Mouse (Mus musculus) neutrophil, adult 5-6 weeks (primary cell): ENCODE data around the gene Dgcr2. TPM values are rescaled to one million over a fixed set of nuclear protein-coding genes. Genes with fewer than 3 reads are reported as not detected.
A peak's percentile ranks its signal among the peaks of the same experiment; 100 is the strongest.

ENCODE experiments used
- ATAC-seq: fragments of 151-379, 151-347 bp; 2 replicates; pipeline ENCODE4 v1.8.0; 2017; ENCODE audit warnings: mild to moderate bottlenecking, moderate TSS enrichment; ENCODE audit not compliant: insufficient number of reproducible peaks, poor library complexity, low FRiP score, severe bottlenecking; ENCODE audit errors: extremely low read depth
- total RNA-seq: library from RNA; stranded (forward); fragments of 200-1000 nt; gene quantifications from 2 replicates; pipeline ENCODE4 v1.2.3, GENCODE M21; 2017

The Dgcr2 gene
- total RNA-seq, 1 experiment from 2014 or later: 40.7 TPM

DNA sequence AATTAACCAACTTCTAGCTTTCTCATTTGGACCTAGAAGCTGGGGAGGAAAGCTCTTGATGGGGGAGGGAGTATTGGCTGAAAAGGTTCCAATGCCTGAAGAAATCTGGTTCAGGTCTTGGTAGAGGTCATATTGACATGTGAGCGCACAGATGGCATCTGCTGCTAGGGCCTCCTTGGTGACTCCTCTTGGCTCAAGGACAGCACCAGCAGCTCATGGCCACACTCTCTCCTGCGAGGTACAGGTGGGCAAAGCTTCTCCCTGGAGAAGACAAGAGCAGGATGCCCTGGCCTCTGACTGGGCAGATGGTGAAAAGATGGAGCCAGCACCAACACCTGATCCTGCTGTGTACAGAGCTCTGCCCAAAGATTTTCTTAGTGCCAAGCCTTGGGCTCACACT is 71.9 kb downstream of the Dgcr2 start:
- no peak for ATAC-seq

DNA sequence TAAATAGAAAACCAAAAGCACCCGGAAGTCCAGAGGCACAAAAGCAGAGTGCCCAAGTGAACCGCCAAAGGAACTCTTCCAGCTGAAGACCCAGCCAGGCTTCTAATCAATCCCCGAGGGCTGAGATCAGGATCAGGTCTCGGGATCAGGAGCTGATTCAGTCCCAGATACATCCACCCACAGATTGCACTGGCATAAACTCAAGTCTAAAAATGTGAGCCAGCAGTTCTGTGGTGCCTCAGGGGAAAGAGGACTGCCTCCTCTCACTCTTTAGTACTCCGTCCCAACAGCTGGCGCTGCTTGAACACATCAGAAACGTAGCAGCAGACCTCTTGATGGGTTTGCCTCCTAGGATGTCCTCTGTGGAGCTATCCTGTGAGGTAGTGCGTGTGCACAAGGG is 81.8 kb downstream of the Dgcr2 start:
- no peak for ATAC-seq

GRCm38 (mm10) chr16:17815411-17816402 is 82.7 kb downstream of the Dgcr2 start:
- ATAC-seq: peak; percentile 57; the same call in 1 of the 2 replicates

DNA sequence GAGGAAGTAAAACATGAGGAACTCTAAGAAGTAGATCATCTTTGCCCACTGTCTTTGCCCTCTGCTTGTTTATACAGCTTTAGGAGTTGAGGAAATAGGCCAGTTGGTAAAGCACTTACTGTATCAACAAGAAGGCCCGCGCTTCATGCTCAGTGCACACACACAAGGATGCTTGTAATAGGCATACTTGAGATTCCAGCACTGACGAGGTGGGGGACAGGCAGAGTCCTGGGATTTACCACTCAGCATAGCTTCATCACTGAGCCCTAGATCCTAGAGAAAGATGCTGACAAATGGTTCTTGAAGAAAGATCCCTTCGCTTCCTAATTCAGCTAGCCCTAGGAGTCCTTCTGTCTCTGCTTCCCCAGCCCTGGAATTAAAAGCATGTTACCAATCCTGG is 85.2 kb downstream of the Dgcr2 start:
- ATAC-seq: no peak

DNA sequence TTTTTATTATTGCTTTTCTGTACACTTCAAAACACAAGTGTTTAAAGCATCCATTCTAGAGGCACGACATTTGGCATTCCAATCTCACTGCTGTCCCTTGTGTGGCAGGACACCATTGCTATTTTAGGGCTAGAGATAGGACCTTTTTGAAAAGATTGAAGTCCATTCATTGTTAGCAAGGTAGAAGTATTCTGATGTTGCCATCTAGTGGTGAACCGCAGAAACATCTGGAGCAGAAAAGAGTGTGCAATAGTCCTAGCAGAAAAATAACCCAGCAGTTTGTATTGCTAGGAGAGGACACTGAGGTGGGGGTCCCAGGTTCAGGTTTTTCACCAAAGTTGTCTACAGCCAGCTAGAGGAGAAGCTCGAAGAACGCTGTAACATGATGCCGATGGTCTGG is 86.2 kb downstream of the Dgcr2 start:
- ATAC-seq: no peak

DNA sequence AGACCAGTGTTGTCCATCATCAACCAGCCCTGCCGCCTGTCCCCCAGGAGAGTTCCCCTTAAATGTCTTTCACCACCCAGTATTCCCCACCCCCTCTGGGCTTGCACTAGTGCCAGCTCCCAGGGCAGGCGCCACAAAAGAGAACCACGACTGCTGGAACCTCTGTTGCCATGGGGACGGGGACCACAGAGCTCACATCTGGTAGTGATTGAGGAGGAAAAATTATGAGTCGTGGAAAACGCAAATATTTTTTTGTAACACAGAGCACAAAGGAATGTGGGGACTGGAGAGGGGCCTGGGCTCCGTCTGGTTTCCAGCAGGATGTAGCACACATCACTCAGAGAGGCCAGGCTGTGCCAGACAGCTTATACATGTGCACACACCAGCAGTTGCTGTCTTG is 88.7 kb downstream of the Dgcr2 start:
- no peak for ATAC-seq

DNA sequence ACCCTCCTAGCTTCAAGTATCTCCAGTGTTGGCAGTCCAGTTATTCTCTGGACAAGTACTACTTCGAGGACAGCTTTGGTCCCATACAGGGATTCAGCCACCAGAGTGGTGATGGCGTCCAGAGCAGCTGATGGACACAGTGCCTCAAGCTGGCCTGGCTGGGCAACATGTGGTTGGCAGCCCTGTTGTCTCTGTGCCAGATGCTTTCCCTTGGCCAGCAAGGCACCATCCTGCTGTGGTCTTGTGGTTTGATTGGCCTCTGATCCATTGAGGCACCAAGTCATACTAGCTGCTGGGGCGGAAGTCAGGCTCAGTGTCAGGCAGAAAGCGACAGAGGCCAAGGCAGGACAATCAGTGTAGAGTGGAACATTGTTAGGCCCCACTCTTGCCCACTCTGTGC is 89.2 kb downstream of the Dgcr2 start:
- no peak for ATAC-seq

DNA sequence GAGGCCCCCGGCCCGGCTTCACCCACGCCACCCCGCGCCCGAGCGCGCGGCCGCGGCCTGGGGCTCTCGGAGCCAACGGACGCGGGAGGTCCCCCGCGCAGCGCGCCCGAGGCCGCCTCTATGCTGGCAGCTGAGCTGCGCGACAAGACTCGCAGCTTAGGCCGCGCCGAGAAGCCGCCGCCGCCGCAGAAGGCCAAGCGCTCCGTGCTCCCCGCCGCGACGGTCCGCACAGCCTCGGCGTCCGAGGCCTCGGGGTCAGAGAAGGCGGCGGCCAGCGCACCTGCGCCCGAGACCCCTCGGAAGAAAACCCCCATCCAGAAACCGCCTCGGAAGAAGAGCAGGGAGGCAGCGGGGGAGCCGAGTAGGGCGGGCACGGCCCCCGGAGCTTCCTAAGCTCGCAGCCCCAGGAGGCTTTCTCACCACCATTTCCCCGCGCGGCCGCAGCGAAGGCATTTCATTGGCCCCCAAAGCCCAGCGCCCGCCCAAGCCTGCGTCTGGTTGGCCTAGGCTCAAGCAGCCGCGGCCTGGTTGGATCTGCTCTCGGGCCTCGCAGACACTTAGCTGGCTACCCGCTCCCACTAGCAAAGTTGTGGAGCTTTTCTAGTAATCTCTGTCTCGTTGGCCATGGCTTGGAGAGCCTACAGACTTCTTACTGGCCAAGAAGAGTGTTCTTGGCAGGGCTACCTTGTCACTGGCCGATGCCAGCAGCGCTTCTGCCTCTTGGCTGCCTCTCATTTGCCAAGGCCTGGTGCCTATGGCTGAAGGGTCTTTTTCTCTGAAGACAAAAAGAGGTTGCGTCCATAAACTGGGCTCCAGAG is 91.0 kb downstream of the Dgcr2 start:
- ATAC-seq: peak; percentile 70

DNA sequence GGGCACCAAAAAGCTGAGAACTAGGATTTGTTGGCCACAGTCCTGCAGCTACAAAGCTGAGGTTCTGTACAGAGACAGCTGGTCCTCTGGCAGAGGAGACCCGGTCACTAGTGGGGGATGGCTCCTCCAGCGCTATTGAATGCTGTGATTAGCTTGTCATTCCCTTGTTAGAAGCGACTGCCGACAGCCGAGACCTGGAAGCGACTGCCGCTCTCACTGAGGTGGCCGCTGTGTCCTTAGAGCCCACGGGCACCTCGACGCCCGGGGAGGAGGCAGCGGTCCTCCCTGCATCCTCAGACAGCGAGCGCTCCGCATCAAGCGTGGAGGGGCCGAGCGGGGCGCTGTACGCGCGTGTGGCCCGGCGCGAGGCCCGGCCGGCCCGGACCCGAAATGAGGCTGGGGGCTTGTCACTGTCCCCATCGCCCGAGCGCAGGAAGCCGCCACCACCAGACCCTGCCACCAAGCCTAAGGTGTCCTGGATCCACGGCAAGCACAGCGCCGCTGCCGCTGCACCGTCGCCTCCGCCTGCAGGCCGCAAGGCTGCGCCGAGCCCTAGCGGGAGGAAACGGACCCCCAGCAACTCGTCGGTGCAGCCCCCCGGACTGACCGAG is 91.7 kb downstream of the Dgcr2 start:
- no peak for ATAC-seq

DNA sequence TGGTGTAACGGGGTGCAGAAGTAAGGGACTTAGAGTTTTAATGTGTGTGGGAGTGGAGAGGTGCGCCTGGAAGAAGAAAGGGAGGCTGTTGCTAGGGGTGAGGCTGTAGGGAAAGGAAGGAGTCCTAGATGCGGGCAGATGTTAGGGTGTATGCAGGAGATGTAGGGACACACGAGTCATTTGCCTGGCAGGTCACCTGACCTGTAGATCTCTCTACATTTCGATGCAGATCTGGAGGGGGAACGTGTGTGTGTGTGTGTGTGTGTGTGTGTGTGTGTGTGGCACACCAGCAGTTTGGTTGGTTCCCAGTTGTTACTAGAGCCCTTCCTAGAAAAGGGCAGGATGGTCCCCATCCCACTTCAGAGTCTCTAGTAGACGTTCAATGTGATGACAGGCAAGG is 93.4 kb downstream of the Dgcr2 start:
- no peak for ATAC-seq

DNA sequence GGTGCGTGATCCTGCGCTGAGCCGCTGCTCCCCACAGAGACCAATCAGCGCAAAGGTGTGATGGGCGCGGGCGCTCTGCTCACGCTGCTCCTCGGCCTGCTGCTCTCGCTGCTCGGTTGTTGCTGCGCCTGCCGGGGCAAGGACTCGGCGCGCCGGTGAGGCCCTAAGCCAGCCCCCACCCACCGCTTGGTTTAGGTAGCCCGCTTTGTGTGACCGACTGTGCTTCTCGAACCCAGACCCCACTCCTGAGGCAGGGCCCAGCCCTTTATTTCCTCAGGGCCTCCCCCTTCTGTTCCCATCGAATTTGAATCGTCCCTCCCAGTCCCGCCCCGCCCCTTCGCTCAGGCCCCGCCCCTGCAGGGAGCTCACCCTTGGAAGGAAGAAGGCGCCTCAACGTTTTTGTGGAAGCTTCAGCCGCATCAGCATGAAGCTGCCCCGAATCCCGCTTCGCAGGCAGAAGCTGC is 93.9 kb downstream of the Dgcr2 start:
- ATAC-seq: no peak

DNA sequence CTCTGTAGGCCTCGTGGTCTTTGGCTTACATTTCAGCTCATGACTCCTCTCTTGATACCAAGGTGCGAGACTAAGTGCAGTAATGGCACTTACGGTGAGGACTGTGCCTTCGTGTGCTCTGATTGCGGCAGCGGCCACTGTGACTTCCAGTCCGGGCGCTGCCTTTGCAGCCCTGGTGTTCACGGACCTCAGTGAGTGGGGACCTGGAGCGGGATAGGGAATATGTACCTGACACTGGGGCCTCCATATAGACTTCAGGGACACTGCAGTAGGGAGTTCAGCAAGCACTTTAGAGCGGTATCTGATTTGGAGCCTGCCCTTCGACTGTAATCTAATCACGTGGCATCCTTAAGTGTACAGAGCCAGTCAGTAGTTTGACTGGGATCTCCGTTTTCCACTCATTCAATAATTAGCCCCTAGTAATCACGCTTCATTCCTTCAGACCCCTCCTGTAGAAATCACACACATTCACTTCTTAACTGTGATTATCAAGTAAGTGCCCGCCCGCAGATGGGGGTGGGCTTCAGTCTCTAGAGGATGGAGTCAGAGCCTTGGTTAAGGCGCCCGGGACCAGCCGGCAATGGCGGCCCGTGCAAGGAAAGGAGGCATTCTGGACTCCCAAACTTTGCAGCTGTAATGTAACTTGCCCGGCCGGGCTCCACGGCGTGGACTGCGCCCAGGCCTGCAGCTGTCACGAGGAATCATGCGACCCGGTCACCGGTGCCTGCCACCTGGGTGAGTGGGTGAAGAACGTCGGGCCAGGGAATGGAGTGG is 94.5 kb downstream of the Dgcr2 start:
- ATAC-seq: no peak

DNA sequence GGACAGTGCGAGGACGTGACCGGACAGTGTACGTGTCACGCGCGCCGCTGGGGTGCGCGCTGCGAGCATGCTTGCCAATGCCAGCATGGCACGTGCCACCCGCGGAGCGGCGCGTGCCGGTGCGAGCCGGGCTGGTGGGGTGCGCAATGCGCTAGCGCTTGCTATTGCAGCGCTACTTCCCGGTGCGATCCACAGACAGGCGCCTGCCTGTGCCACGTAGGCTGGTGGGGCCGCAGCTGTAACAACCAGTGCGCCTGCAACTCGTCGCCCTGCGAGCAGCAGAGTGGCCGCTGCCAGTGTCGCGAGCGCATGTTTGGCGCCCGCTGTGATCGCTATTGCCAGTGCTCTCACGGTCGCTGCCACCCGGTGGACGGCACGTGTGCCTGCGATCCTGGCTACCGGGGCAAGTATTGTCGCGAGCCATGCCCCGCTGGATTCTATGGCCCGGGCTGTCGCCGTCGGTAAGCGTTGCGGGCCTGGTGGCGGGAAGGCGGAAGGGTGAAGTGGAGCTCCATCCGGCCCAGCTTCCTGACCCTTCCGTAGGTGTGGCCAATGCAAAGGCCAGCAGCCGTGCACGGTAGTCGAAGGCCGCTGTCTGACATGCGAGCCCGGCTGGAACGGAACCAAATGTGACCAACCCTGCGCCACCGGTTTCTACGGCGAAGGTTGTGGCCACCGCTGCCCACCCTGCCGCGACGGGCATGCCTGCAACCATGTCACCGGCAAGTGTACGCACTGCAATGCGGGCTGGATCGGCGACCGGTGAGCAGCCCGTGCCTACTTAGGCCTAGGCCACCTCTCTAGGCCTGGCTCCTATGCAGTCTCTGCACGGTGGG is 95.3 kb downstream of the Dgcr2 start:
- ATAC-seq: no peak

DNA sequence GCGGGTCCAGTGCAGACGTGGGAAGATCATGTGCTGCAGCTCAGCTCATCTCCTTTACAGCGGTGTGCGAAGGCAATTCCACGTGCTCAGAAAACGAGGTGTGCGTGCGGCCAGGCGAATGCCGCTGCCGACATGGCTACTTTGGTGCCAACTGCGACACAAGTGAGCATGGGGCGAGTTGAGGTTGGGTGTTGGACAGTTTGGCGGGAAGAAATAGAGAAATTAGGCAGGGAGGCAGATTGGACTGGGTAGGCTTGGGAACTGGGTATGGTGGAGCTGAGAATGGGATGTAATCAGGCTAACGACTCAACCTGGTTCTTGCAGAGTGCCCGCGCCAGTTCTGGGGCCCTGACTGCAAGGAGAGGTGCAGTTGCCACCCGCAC is 95.9 kb downstream of the Dgcr2 start:
- ATAC-seq: no peak

- no peak for ATAC-seq
These were observed 96.4 kb downstream of the Dgcr2 start for GRCm38 (mm10) chr16:17801777-17802455.

GRCm38 (mm10) chr16:17799584-17799983 is 98.8 kb downstream of the Dgcr2 start:
- ATAC-seq: no peak
